Mouse (Mus musculus): ENCODE measurements at regions not wholly inside any gene's neighbourhood (a gene's known extent, or its start where the extent isn't known, plus 50 kb on each side); places are given as distances from the start of the nearest gene placed in this dataset.

- no peak for DNase-seq (ENCODE audit: low spot score)
Observed at GRCm38 (mm10) chr10:7267903-7268302, 55.9 kb upstream of the Cnksr3 start.

- no peak for DNase-seq (ENCODE audit: low spot score)
Observed at GRCm38 (mm10) chr10:7267106-7267505, 55.1 kb upstream of the Cnksr3 start.

GRCm38 (mm10) chr10:7265412-7265811, 53.4 kb upstream of the Cnksr3 start:
- DNase-seq (ENCODE audit: low spot score) = no peak

GRCm38 (mm10) chr10:7264721-7265120, 52.7 kb upstream of the Cnksr3 start:
- DNase-seq (ENCODE audit: low spot score) = no peak

Measured in retina, embryonic 14.5 days (tissue).